Mouse (Mus musculus): ENCODE data around the gene Odf3l2.

The Odf3l2 gene

GRCm38 (mm10) chr10:79671396-79672087, 26.0 kb upstream of the Odf3l2 start:
- no peak for DNase-seq (ENCODE audit: low spot score in 2 of 2)

- DNase-seq (ENCODE audit: low spot score in 2 of 2), result no peak
These were observed 24.7 kb upstream of the Odf3l2 start for GRCm38 (mm10) chr10:79670071-79670888.

GRCm38 (mm10) chr10:79669576-79670057, 24.1 kb upstream of the Odf3l2 start:
- peak; percentile 67 to 77 for DNase-seq (ENCODE audit: low spot score in 2 of 2)

- DNase-seq (ENCODE audit: low spot score in 2 of 2), result peak; percentile 80 to 91
These were observed 23.4 kb upstream of the Odf3l2 start, which contains the start of gene Tpgs1 for GRCm38 (mm10) chr10:79668771-79669575. TSS of gene Tpgs1 (plus strand) at chr10:79669369.

DNA sequence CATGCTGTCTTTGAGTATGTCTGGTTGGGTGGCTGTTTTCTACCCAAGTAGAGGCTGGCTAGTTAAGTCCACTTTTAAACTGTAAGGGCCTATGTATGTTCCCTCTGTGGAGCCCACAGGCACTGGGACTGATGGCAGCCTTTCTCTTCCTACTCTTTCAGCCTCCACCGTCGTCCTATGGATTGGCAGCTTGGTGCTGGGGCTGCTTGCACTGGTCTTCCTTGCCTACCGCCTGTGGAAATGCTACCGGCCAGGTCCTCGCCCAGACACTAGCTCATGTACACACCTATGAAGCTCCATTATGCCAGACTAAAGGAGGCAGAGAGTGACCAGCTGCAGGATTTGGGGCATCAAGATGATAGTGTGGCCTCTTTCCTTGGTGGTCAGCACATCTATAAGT, 22.5 kb upstream of the Odf3l2 start:
- no peak for DNase-seq (ENCODE audit: low spot score in 2 of 2)

GRCm38 (mm10) chr10:79666493-79666892, 21.0 kb upstream of the Odf3l2 start:
- DNase-seq (ENCODE audit: low spot score in 2 of 2), result no peak

GRCm38 (mm10) chr10:79665051-79665450, 19.5 kb upstream of the Odf3l2 start:
- no peak for DNase-seq (ENCODE audit: low spot score in 2 of 2)

DNA sequence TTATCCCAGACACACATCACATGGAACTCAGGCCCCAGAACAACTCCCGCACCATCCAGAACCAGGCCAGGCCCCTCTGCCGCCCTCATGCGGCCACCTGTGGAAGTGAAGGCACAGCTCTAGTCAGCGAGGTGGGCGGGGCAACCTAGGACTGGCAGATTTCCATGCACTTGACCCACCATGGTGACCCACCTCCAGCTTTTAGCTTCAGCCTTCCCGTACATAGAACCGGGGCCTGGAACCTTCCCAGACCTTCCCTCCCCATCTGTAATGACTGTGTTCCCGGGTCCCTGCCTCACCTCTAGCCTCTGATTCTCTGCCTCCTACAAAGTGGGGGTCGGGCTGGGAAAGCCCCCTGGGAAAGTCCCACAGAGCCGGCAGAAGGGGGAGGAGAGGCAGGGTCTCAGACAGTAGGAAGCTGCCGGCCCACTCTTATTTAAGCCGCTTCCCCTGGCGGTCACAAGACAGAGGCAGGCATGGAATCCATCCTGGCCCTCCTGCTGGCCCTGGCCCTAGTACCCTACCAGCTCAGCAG, 18.7 kb upstream of the Odf3l2 start, which contains the start of gene Madcam1:
Gene Madcam1, plus strand, starts transcription at position 429 of the 535 bp plus-strand sequence.
- DNase-seq (ENCODE audit: low spot score in 2 of 2), result peak in 1 of 2 experiments; percentile 60

DNA sequence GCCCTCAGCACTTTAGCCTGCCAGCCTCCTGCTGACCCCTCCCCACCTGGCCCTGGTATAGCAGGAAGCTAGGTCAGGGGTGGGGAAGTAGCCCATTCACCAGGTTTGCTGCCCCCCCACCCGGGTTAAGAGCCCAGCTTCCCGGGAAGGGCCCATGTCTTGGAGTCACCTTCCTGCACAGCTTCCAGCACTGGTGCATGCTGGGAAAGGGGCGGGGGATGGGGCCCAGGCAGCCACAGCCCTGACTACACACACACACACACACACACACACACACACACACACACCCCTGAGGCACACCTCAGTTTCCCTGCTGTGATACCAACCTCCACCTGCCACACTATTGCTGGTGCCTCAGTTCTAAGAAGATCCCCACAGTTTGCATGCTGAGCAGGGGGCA, 16.3 kb upstream of the Odf3l2 start:
- no peak for DNase-seq (ENCODE audit: low spot score in 2 of 2)

- no peak for DNase-seq (ENCODE audit: low spot score in 2 of 2)
These were observed 14.8 kb upstream of the Odf3l2 start for GRCm38 (mm10) chr10:79660298-79660697.

DNA sequence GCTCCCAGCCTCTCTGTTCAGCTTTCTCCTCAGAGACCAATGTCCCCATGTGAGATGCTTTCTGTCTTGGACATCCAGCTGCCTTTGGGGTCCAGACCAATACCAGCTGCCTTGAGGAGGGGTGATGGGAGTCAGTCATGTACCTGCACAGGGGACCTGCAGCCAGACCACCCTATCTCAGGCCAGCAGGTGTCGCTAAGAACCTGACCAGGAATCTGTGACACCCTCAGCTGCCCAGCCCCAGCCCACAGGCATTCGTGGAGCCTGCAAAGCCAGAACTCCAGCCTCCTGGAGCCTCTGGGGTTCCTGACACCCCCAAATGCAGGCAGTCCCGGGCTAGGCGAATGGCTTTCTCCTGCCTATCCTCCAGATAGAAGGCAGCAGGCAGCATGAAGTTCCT, 13.3 kb upstream of the Odf3l2 start:
- no peak for DNase-seq (ENCODE audit: low spot score in 2 of 2)

GRCm38 (mm10) chr10:79654946-79655395, 9.4 kb upstream of the Odf3l2 start:
- no peak for DNase-seq (ENCODE audit: low spot score in 2 of 2)

DNA sequence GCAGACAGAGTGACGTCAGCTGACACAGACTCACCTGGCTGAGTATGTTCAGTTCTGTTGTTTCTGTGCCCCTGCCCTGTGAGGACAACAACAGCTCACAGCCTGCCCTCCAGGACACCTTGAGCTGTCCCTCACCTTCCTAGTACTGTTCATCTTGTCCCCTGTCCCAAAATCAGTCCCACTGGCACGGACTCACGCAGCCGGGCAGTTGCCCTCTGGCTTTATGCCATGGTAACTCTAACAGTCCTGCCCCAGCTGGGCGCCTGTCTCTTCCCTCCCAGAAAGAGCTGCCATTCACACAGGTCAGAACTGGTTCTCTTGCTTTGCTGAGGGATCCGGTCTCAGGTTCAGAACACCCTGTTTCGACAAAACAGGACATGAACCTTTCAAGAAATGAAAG, 7.3 kb upstream of the Odf3l2 start:
- no peak for DNase-seq (ENCODE audit: low spot score in 2 of 2)

GRCm38 (mm10) chr10:79649070-79649751, 3.7 kb upstream of the Odf3l2 start:
- peak; percentile 45 to 46 for DNase-seq (ENCODE audit: low spot score in 2 of 2)

- DNase-seq (ENCODE audit: low spot score in 2 of 2), result peak in 1 of 2 experiments; percentile 42
These were observed 6.9 kb downstream of the Odf3l2 start for GRCm38 (mm10) chr10:79638486-79639204.

- DNase-seq (ENCODE audit: low spot score in 2 of 2), result peak; percentile 4 to 13
These were observed 8.1 kb downstream of the Odf3l2 start, which contains the start of gene Shc2 for GRCm38 (mm10) chr10:79637128-79638110. TSS of gene Shc2 (minus strand) at chr10:79637918.

DNA sequence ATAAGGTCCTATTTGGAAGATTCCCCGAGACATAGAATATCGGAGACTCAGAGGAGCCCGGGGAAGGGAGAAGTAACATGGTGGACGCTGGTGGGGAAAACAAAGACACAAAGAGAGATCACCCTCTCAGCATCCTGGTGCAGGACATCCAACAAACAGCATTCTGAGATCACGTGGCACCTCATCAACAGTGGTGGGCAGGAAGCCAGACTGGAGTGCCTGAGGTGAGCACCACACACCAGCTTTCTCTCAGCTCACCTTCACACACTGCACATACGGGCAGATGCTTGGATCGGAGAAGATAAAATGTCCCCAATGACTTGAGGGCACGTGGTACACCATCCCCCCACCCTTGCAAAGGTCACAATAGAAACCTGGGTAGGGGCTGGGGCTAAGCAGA, 9.3 kb downstream of the Odf3l2 start:
- DNase-seq (ENCODE audit: low spot score in 2 of 2), result no peak

DNA sequence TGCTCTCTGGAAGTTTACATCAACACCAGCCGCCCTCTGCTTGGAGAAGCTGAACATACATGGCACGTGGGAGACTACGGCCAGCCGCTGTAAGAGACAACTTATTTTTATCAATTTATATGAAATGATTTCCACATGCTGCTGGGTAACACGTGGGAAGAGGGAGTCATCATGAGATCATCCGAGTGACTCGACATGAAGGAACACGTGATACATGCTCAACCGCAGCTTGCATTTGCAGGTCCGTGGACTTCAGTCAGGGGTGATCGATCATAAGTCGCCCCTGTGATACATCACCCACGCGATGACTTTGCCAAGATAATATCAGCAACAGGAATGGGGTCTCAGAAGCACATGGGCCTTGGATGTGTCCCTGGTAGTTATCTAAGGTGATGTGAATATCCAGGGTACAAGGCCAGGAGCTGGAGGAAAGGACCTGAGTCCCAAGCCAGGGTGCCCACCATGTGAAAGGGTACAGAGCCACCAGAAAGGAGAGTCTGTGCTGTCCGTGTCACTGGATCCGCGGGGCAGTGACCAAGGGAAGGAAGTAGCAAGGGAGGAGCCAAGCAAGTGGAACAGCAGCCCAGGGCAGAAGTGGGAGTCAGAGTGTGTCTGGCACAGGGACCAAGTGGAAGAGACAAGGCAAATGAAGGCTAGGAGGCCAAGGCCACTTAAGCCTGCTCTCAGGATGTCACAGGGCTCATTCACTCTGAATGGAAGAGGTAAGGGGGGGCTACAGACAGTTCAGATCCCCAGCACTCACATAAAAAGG, 12.3 kb downstream of the Odf3l2 start:
- DNase-seq (ENCODE audit: low spot score in 2 of 2), result no peak

All from urinary bladder, adult 18-20 months (tissue).